Mouse (Mus musculus) 416B (cell line): ENCODE results near the gene Gabarap.
"Not testable (repeated sequence)": the region's sequence is repeated elsewhere in the genome, so short reads cannot be mapped to it uniquely, and the experiment has no call there.

ENCODE experiments used
- DNase-seq: peaks from one replicate; pipeline ENCODE4 v3.0.0; 2011; ENCODE audit warnings: low read depth

Gene Gabarap

DNA sequence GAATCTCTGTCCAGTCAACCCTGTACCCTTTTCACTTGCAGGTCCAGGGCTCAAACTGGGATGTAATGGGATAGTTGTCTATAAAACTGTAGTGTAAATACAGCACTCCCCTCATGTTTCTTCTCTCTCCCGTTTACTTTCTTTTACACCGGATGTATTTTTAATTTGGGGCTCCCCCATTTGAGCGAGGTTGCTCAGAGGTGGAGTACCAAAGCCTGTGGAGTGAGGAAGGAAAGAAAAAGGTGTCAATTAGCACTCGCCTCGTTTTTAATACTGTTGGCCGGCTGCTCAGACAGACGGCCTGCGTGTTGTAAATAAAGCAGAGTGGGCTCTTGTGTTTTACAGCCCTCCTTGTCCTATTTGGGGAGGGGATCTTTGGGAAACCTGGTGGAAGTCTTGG is 8.7 kb downstream of the Gabarap start:
- DNase-seq: no peak

DNA sequence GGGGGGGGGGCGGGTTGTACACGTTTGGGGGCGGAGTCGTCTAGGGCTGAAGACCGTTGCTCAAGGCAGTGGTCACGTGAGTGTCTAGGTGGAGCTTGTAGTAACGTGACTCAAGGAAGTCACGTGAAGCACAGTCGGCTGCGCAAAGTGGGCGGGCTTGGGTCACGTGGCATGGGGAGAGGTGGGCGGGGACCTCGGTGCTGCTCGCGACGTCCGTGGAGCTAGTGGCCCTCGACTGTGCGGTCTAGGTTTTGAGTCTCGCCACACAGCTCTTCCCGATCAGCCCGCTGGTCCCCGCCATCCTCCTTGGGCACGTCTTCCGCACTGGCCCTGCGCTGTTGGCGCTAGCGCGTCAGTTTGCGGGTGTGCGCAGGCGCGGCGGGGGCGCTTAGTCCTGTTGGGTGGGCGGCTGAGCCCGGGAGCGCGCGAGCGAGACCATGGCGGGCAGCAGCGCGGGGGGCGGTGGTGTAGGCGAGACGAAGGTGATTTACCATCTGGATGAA is 9.5 kb downstream of the Gabarap start, which contains the start of gene Dvl2:
TSS of gene Dvl2 (plus strand) at position 200 of the 503 bp plus-strand sequence.
- DNase-seq: peak; percentile 99

DNA sequence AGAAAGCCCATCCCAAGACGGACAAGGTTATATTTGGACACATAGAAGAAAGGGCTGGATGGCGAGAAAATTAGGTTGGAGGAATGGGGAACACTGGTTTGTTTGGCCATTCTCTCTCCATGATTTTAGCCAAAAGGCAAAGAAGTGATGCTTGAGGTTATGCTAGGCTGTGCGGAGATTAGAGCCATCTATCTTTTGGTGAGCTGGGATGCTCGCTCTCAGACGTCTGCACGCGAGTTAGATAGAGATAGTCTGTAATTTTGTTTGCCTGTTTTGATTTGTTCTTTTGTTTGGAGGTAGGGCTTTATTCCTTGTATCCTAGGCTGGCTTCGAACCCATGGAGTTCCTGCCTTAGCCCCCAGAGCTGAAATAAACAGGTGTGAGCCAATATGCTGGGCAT is 10.2 kb downstream of the Gabarap start:
- no peak for DNase-seq

DNA sequence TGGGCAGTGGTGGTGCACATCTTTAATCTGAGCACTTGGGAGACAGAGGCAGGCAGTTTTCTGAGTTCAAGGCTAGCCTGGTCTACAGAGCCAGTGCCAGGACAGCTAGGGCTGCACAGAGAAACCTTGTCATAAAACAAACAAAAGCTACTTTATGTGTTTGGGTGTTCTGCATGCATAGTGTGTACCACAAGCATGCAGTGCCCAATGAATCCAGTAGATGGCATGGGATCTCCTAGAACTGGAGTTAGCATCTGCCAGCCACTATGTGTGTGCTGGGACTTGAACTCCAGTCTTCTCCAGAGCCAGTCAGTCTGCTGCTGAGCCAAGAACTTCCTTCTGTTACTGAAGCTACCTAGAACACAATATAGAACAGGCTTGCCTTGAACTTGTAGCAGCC is 10.9 kb downstream of the Gabarap start:
- peak; percentile 77 for DNase-seq

DNA sequence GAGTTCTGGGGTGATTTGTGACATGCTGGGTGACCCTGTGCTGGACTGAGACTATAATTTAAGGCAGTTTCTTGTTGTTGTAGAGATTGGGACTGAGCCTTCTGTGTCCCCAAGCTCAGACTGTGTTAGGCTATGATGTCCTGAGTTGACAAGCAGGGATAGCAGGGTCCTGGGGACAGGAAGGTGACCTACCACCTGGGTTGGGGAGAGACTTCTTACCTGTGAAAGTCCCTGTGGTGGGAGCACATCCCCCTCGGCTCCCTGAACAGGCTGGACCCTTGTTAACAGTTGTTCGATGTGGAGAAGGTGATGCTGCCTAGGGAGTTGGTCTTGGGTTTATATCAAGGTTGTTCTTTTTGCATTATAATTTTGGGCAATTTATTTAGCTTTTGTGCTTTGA is 11.5 kb downstream of the Gabarap start:
- DNase-seq: no peak

DNA sequence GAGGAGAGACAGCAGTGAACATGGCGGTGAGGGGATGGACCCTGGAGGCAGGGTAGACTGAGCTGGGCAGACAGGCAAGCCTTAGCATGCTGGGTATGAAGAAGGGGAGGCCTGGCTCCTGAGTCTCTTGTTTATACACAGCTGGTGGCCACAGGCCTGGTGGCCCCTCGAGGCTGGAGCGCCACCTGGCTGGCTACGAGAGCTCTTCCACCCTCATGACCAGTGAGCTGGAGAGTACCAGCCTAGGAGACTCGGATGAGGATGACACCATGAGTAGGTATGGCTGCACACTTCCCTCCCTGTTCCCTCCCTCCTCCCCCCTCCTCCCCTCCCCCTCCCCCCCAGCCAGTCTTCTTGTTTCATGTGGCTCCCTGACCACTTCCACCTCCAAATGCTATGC is 14.6 kb downstream of the Gabarap start:
- peak; percentile 69 for DNase-seq

DNA sequence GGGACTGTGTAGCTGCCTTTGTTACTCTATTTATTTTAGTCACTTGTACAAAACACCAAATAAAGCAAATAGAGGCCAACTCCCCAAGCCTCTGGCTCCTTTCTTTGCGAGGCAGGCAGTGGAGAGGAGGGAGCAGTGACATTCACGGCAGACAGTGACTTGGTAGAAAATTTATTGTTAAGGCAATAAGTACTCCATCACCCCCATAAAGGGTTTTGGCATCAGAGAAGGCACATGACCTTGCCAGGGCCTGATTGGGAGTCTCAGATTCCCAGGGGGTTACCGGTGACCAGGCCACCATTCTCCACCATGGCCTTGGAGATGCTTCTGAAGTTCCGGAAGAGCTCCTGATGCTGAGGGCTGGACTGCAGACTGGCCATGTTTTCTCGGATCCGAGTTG is 19.1 kb downstream of the Gabarap start:
- DNase-seq: no peak

DNA sequence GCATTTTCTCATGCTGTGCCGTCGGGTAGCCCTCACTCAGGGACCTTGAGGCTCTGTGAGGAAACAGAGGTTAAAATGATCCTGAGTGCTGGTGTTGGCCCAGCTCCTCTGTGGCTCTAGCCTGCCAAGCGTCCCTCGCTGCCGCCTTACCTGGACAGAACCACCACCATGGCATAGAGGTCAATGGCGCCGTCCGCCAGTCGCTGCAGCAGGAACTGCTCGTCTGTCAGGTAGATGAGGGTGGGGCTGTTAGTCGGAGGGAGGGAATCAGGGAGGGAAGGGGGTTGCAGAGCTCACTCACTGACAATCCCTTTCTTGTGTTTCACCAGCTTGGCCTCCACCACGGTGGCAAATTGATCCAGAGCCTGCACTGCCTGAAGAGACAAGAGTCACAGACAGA is 19.6 kb downstream of the Gabarap start:
- DNase-seq: no peak

DNA sequence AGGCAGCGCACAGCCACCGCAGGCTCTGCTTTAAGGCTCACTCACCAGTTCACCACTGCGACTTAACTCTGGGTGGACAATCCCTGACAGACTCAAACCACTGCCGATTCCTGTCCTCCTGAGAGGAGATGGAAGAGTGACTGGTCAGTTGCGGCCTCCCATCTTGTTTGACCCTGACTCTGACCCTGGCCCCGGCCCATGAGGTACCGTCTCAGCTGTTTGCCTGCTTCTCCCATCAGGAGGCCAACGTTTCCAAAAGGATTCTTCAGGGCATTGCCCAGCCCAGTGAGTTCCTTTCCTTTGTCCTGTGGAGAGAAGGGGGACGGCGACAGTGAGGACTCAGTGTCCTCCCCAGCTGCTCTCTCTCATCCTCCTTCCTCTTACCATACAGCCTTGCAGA is 20.0 kb downstream of the Gabarap start:
- no peak for DNase-seq

DNA sequence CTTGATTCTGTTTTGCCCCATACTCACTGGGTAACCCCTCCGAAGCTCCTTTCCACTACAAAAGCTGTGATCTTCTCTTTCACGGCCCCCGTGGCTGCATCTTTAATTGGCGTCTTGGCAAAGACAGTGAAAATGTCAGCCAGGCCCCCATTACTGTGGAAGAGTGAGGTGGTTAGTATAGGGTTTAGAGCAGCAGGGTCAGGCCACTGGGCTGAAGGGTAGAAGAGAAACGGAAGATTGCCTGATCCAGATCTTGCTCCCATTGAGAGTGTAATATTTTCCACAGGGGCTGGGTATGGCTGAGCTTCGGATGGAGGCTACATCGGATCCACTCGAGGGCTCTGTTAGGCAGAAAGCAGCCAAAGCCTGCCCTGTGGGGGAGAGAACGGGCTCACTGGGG is 22.0 kb downstream of the Gabarap start:
- DNase-seq: no peak

DNA sequence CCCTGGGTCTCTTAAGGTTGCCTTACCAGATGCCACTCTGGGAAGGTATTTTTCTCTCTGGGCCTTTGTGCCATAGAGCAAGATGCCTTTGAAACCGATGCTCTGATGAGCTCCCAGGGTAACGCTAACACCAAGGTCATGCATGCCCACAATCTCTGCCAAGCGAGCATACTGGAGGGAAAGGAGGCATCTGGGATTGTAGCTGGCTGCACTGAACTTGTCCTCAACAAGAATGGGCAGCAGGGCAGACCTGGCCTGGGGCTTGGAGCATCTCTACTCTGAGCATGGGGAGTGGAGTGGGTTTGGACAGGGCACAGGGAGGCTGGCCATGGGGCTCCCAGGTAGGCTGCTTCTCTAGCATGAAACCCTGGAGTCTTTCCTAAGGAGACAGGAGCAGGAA is 22.5 kb downstream of the Gabarap start:
- DNase-seq: no peak

DNA sequence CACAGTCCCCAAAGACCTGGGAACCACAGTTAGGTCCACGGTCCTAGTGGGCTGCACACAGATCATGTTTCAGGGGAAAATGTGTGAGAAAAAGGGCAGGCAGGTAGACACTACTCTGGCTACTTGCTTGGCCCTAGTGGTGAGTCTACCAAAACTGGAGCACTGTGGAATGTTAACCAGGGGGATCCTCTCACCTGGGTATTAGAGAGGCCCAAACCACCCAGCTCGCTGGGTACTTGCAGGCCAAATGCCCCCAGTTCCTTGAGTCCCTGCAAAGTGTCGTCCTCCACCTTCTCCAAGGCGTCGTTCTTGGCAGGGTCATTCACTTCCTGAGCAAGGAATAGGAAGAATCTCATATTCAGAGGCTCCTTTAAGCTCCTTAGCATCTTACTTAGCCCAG is 23.1 kb downstream of the Gabarap start:
- DNase-seq: no peak

DNA sequence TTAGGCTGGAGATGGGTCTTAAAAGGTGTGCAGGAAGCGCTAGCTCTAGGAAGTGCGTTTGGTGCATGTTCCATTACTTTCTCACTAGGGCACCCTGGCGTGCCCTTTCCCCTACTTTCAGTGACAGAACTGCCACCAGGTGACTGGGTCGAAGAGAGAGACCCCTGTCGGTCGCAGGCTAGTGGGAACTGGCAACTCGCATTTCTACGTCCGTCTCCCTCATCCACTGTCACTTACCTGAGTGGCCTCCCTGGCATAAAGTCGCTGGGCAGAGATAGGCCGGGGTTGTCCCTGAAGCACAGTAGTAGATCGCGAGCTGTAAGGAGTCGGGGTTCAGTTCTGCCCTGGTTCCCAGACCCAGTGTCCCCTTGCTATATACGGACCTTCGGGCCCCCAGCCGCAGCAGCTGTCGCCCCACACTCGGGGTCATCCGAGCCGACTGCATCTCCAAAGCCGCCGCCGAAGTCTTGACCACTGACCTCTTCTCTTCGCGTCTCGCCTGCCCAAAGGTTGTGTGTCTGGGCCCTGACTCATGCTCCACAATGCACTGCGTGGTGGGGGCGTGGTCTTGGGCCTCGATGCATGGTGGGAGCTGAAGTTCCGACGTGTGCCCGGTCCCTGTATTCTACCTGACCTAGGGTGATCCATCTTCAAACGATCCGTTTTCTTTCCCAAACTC is 24.1 kb downstream of the Gabarap start, which contains the start of gene Acadvl:
TSS of gene Acadvl (minus strand) at position 532 of the 679 bp plus-strand sequence.
- peak; percentile 91 for DNase-seq

DNA sequence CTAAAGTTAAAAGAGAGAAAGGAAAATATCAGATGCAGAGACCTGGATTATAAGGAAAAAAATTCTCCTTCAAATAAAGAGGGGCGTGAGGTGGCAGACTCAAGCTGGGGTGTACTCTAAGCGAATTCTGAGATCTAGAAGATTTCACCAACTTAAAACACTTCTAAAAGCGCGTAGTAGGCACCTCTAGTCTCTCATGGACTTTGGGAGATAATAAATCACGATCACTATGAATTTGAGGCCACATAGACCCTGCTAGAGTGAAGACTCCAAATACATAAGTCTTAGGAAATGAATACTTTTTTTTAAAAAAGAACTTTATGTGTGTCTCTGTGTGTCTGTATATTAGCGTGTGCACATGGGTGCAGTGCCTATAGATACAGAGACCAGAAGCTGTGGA is 24.7 kb downstream of the Gabarap start:
- peak; percentile 42 for DNase-seq

DNA sequence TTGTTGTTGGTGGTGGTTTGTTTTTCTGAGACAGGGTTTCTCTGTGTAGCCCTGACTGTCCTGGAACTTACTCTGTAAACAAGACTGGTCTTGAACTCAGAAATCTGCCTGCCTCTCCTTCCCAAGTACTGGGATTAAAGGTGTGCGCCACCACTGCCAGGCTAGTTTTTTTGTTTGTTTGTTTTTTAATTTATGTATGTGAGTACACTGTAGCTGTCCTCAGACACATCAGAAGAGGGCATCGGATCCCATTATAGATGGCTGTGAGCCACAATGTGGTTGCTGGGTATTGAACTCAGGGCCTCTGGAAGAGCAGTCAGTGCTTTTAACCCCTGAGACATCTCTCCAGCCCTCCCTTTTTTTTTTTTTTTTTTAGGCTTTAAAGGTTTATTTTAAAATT is 25.2 kb downstream of the Gabarap start:
- not testable (repeated sequence) for DNase-seq

DNA sequence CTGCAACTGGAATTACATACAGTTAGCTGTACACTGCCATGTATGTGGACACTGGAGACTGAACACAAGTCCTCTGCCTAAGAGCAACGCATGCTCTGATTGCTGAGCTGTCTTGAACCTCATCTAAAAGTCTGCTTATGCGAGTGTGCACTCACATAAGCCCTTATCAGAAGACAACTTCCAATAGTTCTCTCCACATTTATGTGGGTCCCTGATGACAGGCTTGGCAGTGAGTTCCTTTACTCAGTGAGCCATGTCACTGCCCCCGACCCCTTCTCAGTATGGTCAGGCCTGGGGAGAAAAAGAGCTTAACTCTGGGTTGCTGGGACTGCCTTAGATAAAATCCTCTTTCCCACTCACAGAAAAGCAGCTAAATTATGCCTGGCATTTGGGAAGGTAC is 25.7 kb downstream of the Gabarap start, which contains the start of gene Dlg4:
TSS of gene Dlg4 (plus strand) at position 274 of the 400 bp plus-strand sequence.
- DNase-seq: no peak

DNA sequence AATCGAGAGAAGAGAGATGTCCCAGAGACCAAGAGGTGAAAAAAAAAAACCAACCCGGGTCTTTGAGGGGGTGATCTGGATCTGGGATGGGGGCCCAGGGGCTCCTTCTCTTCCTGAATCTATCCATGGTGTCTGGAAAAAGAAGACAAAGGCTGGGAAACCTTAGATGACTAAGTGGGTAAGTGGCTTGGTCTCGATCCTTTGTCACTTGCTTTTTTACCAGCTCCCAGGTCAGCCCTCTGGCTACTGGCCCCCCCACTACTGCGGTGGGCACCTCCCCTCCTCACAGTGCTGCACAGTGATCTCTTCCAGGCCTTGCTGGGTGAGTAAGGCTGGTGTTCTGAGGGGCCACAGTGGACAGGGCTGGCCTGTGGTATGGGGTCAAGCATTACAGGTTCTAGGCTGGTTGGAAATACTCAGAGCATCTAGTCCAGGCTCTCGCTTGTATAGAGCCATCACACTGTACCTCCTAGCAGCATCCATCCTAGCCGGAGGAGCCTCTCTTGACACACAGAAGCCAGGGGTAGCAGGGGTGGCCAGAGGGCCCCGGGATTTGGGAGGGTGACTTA is 26.3 kb downstream of the Gabarap start:
- no peak for DNase-seq

DNA sequence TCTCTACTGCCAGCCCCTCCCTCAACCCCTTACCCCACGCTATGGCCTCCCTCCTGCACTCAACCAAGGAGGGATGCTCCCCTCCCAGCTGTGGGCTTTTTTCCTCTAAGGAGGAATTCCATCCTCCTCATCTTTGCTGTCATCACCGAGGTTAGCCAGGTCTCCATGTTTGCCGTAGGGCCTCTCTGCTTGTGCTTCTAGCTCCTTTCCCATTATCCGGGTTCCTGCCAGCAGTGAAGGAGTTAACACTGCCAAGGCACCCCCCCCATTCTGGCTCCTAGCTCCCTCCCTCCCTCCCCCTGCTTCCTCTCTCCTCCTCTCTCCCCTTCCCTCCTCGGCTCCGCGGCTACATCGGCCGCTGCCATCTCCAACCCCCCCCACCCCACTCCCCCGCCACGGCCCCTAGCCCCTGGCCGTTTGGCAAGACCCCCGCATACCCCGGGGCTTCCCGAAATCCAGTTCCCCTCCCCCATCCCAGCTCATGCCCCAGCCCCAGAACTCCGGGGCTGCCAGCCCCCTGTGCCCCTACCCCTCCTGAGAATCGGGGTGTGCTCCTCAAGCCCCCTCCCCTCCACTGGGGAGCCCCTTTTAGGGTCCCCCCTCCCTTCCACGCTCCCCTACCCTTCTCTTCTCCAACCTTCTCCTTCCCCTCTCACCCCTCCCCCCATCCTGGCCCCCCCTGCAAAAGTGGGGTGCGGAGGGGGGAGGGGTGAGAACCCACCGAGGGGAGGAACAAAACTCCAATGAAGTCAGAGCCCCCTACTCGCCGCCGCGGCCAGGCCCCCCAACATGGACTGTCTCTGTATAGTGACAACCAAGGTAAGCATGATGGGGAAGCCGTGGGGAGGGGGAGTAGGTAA is 27.4 kb downstream of the Gabarap start:
- DNase-seq: peak; percentile 79

DNA sequence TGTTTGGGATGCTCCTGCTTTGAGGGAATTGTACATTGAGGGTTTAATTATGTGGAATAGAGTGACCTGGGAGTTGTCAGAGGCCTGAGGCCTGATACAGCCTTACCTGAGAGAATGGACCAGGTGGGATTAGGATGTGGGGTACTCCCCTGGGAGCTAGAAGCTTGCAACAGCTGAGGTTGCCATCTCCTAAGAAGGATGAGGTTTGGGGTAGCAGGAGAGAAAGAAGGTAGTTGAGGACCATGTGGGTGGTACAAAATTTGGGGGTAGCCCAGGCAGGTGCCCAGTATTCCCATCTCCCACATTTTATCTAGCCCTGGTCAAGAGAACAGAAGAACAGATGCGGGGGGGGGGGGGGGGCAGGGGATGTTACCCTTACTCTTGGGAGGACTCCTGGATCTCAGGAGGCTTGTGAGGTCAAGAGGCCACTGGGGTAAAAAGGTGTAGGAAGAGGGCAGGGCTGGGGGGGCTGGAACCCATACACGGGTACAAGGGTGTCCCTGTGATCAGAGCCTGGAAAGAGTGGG is 28.6 kb downstream of the Gabarap start:
- DNase-seq: no peak

DNA sequence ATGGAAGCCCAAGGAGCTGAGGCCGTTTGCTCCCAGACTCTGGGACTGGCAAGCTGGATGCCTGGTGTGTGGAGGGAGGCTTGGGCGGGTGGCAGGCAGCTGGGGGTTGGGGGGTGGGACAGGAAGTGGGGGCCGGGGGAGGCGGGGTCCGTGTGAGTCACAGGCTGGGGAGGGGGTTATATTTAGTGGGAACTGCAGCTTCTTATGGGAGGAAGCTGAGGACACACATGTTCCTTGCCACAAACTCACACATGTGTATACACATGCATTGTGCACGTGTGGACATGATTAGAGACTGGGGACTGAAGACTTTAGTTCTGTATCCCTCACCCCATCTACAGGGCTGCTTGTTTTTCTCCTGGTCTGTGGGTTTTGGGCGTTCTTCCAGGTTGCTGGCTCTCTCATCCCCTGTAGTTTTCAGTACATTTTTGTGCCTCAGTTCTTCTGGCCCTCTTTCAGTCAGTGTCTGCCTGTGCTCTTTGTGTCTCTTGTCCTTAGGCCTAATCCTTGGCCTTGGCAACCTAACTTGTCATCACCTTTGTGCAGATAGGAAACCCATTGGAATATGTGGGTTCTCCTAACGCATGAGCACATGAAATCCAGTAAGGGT is 29.2 kb downstream of the Gabarap start:
- DNase-seq: peak; percentile 81

DNA sequence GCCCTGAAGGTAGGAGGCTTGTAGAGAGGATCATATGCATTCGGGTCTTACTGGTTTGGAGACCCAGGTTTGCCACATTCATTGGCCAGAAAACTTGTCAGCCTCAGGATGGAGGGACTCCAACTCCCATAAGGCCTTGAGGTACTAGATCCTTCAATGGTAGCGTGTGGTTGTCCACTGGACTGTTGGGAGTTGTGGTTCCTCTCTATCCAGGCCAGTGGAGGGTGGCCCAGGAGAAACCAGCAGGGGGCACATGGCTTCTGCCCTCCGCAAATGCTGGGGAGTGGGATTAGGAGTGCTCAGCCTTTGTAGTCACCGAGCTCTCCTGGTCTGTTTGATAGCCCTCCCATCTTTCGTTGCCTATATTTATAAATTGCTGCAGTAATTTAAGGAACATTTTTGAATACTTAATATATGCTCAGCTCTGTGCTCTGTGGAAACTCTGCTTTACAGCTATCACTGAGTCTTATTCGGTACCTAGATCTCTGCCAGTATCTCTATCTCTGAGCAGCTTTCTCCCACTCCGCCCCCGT is 29.9 kb downstream of the Gabarap start:
- peak; percentile 94 for DNase-seq
